In the genomic region with DNA sequence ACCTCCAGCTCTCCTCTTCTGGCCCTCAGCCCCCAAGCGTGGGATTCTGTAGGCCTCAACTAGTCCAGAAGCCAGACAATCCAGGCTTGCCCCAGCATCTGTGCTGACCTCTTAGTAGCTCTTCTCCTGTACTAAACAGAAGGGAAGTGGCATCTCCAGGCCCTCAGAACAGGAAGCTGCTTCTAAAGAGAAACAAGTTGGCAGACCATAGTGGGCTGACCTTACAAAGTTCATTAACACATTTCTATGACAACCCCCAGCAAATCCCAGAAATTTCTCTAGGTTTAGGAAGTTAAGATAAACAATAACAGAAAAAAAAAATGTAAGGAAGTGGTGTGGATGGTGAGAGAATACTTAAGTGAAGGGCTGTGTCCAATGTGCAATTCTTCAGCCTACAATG, we compare ENCODE assay signal across 8 mouse cellular contexts. TPM values are rescaled to one million over a fixed set of nuclear protein-coding genes. Genes with fewer than 3 reads are reported as not detected.
DNase-seq lines count a peak whose midpoint lies in the region; ATAC-seq lines count a peak whose summit lies in the region.

No protein-coding gene starts in this region.

- H3K9me3 ChIP-seq in midbrain, embryonic 12.5 days: no peaks in the 10 kb centered on the region
- H3K9me3 ChIP-seq in midbrain, embryonic 11.5 days (ENCODE audit: control insufficient read depth, low read length): no peaks in the 10 kb centered on the region
- H3K9me3 ChIP-seq in liver, embryonic 11.5 days (ENCODE audit: control insufficient read depth, low read length): no peaks in the 10 kb centered on the region
- H3K9me3 ChIP-seq in stomach, embryonic 15.5 days: no peaks in the 10 kb centered on the region

- no peak overlapping the region; the same call in 1 of the 2 replicates for H3K4me3 ChIP-seq in midbrain, embryonic 12.5 days
- H3K4me3 ChIP-seq in midbrain, embryonic 11.5 days (ENCODE audit: low read depth, low read length): no peak overlapping the region
- H3K4me3 ChIP-seq in liver, embryonic 11.5 days (ENCODE audit: low read depth, low read length): peak overlapping the region; percentile 97
- peak overlapping the region; percentile 80 for H3K4me3 ChIP-seq in stomach, embryonic 15.5 days (replicated peaks)

- DNase-seq in CD4-positive, CD25-positive, alpha-beta regulatory T cell, adult 2 months (ENCODE audit: low read depth, low spot score): peak; percentile 9
- DNase-seq in midbrain, embryonic 11.5 days (ENCODE audit: low spot score, missing footprints): no peak
- no peak for DNase-seq in liver, embryonic 11.5 days (ENCODE audit: low spot score)
- DNase-seq in cerebellum, postnatal 14 days: no peak
- no peak for DNase-seq in embryo, embryonic 10.5 days (ENCODE audit: low spot score)

- H3K4me1 ChIP-seq in midbrain, embryonic 12.5 days: peaks cover 10% of the 10 kb centered on the region; the same call in 1 of the 2 replicates
- peaks cover 8% of the 10 kb centered on the region for H3K4me1 ChIP-seq in midbrain, embryonic 11.5 days (ENCODE audit: control insufficient read depth, insufficient read depth, low read length)
- peaks cover 46% of the 10 kb centered on the region for H3K4me1 ChIP-seq in liver, embryonic 11.5 days (replicated peaks; ENCODE audit: control insufficient read depth, insufficient read depth, low read length)
- H3K4me1 ChIP-seq in stomach, embryonic 15.5 days: peaks cover 39% of the 10 kb centered on the region

- no peak for ATAC-seq in CD4-positive, CD25-positive, alpha-beta regulatory T cell, adult 4 months
- no peak for ATAC-seq in midbrain, embryonic 12.5 days (ENCODE audit: low FRiP score, low read depth)
- no peak for ATAC-seq in midbrain, embryonic 11.5 days (ENCODE audit: low FRiP score)
- ATAC-seq in liver, embryonic 11.5 days (replicated peaks; ENCODE audit: low FRiP score): no peak
- no peak for ATAC-seq in stomach, embryonic 15.5 days (ENCODE audit: insufficient read depth, low FRiP score, low read depth)

- 95% methylated on average over 1 of the region's 1 CpGs for whole genome bisulfite sequencing in midbrain, embryonic 12.5 days
- WGBS in midbrain, embryonic 11.5 days: 83% methylated on average over 1 of the region's 1 CpGs
- WGBS in liver, embryonic 11.5 days: 73% methylated on average over 1 of the region's 1 CpGs
- WGBS in stomach, embryonic 15.5 days: 73% methylated on average over 1 of the region's 1 CpGs

- H3K9ac ChIP-seq in midbrain, embryonic 12.5 days (replicated peaks): no peak overlapping the region
- no peak overlapping the region for H3K9ac ChIP-seq in midbrain, embryonic 11.5 days (ENCODE audit: low read length)
- no peak overlapping the region for H3K9ac ChIP-seq in liver, embryonic 11.5 days (ENCODE audit: low read depth, low read length)
- no peak overlapping the region for H3K9ac ChIP-seq in stomach, embryonic 15.5 days

- no peak overlapping the region for H3K27ac ChIP-seq in midbrain, embryonic 12.5 days (replicated peaks)
- H3K27ac ChIP-seq in midbrain, embryonic 11.5 days (ENCODE audit: low read depth, low read length): no peak overlapping the region
- peak overlapping the region; percentile 98 for H3K27ac ChIP-seq in liver, embryonic 11.5 days (ENCODE audit: low read depth, low read length)
- no peak overlapping the region for H3K27ac ChIP-seq in stomach, embryonic 15.5 days

- no peaks in the 10 kb centered on the region for H3K27me3 ChIP-seq in midbrain, embryonic 12.5 days
- no peaks in the 10 kb centered on the region for H3K27me3 ChIP-seq in midbrain, embryonic 11.5 days (ENCODE audit: control insufficient read depth, insufficient read depth, low read length)
- no peaks in the 10 kb centered on the region for H3K27me3 ChIP-seq in liver, embryonic 11.5 days (replicated peaks; ENCODE audit: control insufficient read depth, insufficient read depth, low read length)
- H3K27me3 ChIP-seq in stomach, embryonic 15.5 days (replicated peaks): no peaks in the 10 kb centered on the region

- H3K36me3 ChIP-seq in midbrain, embryonic 12.5 days: no peaks in the 10 kb centered on the region
- H3K36me3 ChIP-seq in midbrain, embryonic 11.5 days (ENCODE audit: control insufficient read depth, insufficient read depth, low read length): no peaks in the 10 kb centered on the region
- H3K36me3 ChIP-seq in liver, embryonic 11.5 days (ENCODE audit: control insufficient read depth, insufficient read depth, low read length): peaks cover 8% of the 10 kb centered on the region
- no peaks in the 10 kb centered on the region for H3K36me3 ChIP-seq in stomach, embryonic 15.5 days

- peak overlapping the region; percentile 68; the same call in 1 of the 2 replicates for H3K4me2 ChIP-seq in midbrain, embryonic 12.5 days (replicated peaks)
- no peak overlapping the region for H3K4me2 ChIP-seq in midbrain, embryonic 11.5 days
- peak overlapping the region; percentile 79 for H3K4me2 ChIP-seq in liver, embryonic 11.5 days
- peak overlapping the region; percentile 65 for H3K4me2 ChIP-seq in stomach, embryonic 15.5 days

RNA-seq across cellular contexts. Expression of a gene that starts 2.0 kb away (rescaled TPM):
- polyA plus RNA-seq in CD4-positive, CD25-positive, alpha-beta regulatory T cell, adult 4 months (2017; shearing (Covaris generic)): 10 to 100 TPM; 35.6 to 47.4 TPM
- polyA plus RNA-seq in midbrain, embryonic 12.5 days (2016; fragmentation: Nextera tagmentation; extraction: Ambion mirVana): 41.0 and 48.7 TPM in 2 replicates
- polyA plus RNA-seq in midbrain, embryonic 11.5 days (2014; fragmentation: Nextera tagmentation; extraction: Ambion mirVana): 31.4 and 36.0 TPM in 2 replicates
- 63.6 and 89.6 TPM in 2 replicates for polyA plus RNA-seq in liver, embryonic 11.5 days (2014; fragmentation: Nextera tagmentation; extraction: Ambion mirVana)
- polyA plus RNA-seq in stomach, embryonic 15.5 days (2015; fragmentation: Nextera tagmentation; extraction: Ambion mirVana): 130 and 133 TPM in 2 replicates

RNA-seq across cellular contexts. Expression of a gene that starts 23.8 kb away (rescaled TPM):
- not detected for polyA plus RNA-seq in CD4-positive, CD25-positive, alpha-beta regulatory T cell, adult 4 months (2017; shearing (Covaris generic))
- not detected in 2 replicates for polyA plus RNA-seq in midbrain, embryonic 12.5 days (2016; fragmentation: Nextera tagmentation; extraction: Ambion mirVana)
- not detected in 2 replicates for polyA plus RNA-seq in midbrain, embryonic 11.5 days (2014; fragmentation: Nextera tagmentation; extraction: Ambion mirVana)
- polyA plus RNA-seq in liver, embryonic 11.5 days (2014; fragmentation: Nextera tagmentation; extraction: Ambion mirVana): not detected in 2 replicates
- polyA plus RNA-seq in stomach, embryonic 15.5 days (2015; fragmentation: Nextera tagmentation; extraction: Ambion mirVana): 0.33 and 0.59 TPM in 2 replicates

Comparison
In these comparisons a context has a peak if more than half of its experiments do, and no peak if none do; other contexts are left out.
1. H3K4me3 ChIP-seq: peak in liver, embryonic 11.5 days (single experiment) and stomach, embryonic 15.5 days (single experiment); none in midbrain, embryonic 12.5 days (single experiment) and midbrain, embryonic 11.5 days (single experiment).